Mouse (Mus musculus): ENCODE results near the gene AI597479.

Gene AI597479

GRCm38 (mm10) chr1:43098031-43098984 is at the start of gene AI597479, which contains the start of gene Tgfbrap1:
Gene AI597479, plus strand, starts transcription at chr1:43098710.
Gene Tgfbrap1, minus strand, starts transcription at chr1:43098637.
- H3K4me1 ChIP-seq (replicated peaks; ENCODE audit: low read depth, low read length): peaks cover 33% of the 10 kb centered on the region
- peak within 1 kb of the TSS; percentile 99 for H3K4me3 ChIP-seq (replicated peaks; ENCODE audit: low read length)
- H3K36me3 ChIP-seq (ENCODE audit: insufficient read depth, low read length): peaks cover 25% of the 10 kb centered on the region
- H3K9me3 ChIP-seq (ENCODE audit: low read length): no peaks in the 10 kb centered on the region
- H3K27me3 ChIP-seq (ENCODE audit: insufficient read depth, low read length): no peaks in the 10 kb centered on the region
- TF ChIP-seq NANOG (IDR thresholded peaks at IDR 0.05; ENCODE audit: borderline replicate concordance, low read length) (no peak), POU5F1 (IDR thresholded peaks at IDR 0.05; ENCODE audit: borderline replicate concordance, low read length) (no peak), CTCF (conservative IDR thresholded peaks at IDR 0.05; ENCODE audit: low read length) (no peak)

- TF ChIP-seq NANOG (IDR thresholded peaks at IDR 0.05; ENCODE audit: borderline replicate concordance, low read length): no peak
- no peak for TF ChIP-seq POU5F1 (IDR thresholded peaks at IDR 0.05; ENCODE audit: borderline replicate concordance, low read length)
- no peak for TF ChIP-seq CTCF (conservative IDR thresholded peaks at IDR 0.05; ENCODE audit: low read length)
- H3K36me3 ChIP-seq (ENCODE audit: insufficient read depth, low read length): peaks cover 23% of the 10 kb centered on the region
- H3K27me3 ChIP-seq (ENCODE audit: insufficient read depth, low read length): no peaks in the 10 kb centered on the region
- H3K9me3 ChIP-seq (ENCODE audit: low read length): no peaks in the 10 kb centered on the region
- no peak overlapping the region for H3K4me3 ChIP-seq (replicated peaks; ENCODE audit: low read length)
- peaks cover 12% of the 10 kb centered on the region for H3K4me1 ChIP-seq (replicated peaks; ENCODE audit: low read depth, low read length)
Measured at GRCm38 (mm10) chr1:43051903-43052302, 46.6 kb upstream of the AI597479 start.

- no peaks in the 10 kb centered on the region for H3K27me3 ChIP-seq (ENCODE audit: insufficient read depth, low read length)
- no peak for TF ChIP-seq POU5F1 (IDR thresholded peaks at IDR 0.05; ENCODE audit: borderline replicate concordance, low read length)
- peak; percentile 72 for TF ChIP-seq CTCF (conservative IDR thresholded peaks at IDR 0.05; ENCODE audit: low read length)
- TF ChIP-seq NANOG (IDR thresholded peaks at IDR 0.05; ENCODE audit: borderline replicate concordance, low read length): no peak
- H3K9me3 ChIP-seq (ENCODE audit: low read length): no peaks in the 10 kb centered on the region
- H3K4me1 ChIP-seq (replicated peaks; ENCODE audit: low read depth, low read length): peaks cover 6% of the 10 kb centered on the region
- H3K4me3 ChIP-seq (replicated peaks; ENCODE audit: low read length): no peak overlapping the region
- peaks cover 11% of the 10 kb centered on the region for H3K36me3 ChIP-seq (ENCODE audit: insufficient read depth, low read length)
Measured at GRCm38 (mm10) chr1:43065615-43066310, 32.7 kb upstream of the AI597479 start.

- Histone ChIP-seq H3K4me1 (replicated peaks; ENCODE audit: low read depth, low read length) (peaks cover 13% of the 10 kb centered on the region), H3K36me3 (ENCODE audit: insufficient read depth, low read length) (peaks cover 11% of the 10 kb centered on the region), H3K27me3 (ENCODE audit: insufficient read depth, low read length) (no peaks in the 10 kb centered on the region), H3K4me3 (replicated peaks; ENCODE audit: low read length) (no peak overlapping the region), H3K9me3 (ENCODE audit: low read length) (no peaks in the 10 kb centered on the region)
- TF ChIP-seq POU5F1 (IDR thresholded peaks at IDR 0.05; ENCODE audit: borderline replicate concordance, low read length): no peak
- no peak for TF ChIP-seq CTCF (conservative IDR thresholded peaks at IDR 0.05; ENCODE audit: low read length)
- no peak for TF ChIP-seq NANOG (IDR thresholded peaks at IDR 0.05; ENCODE audit: borderline replicate concordance, low read length)
Measured at GRCm38 (mm10) chr1:43066573-43066972, 31.9 kb upstream of the AI597479 start.

GRCm38 (mm10) chr1:43067551-43067950 is 31.0 kb upstream of the AI597479 start:
- H3K9me3 ChIP-seq (ENCODE audit: low read length): no peaks in the 10 kb centered on the region
- peaks cover 11% of the 10 kb centered on the region for H3K36me3 ChIP-seq (ENCODE audit: insufficient read depth, low read length)
- TF ChIP-seq NANOG (IDR thresholded peaks at IDR 0.05; ENCODE audit: borderline replicate concordance, low read length): no peak
- TF ChIP-seq CTCF (conservative IDR thresholded peaks at IDR 0.05; ENCODE audit: low read length): no peak
- no peak for TF ChIP-seq POU5F1 (IDR thresholded peaks at IDR 0.05; ENCODE audit: borderline replicate concordance, low read length)

GRCm38 (mm10) chr1:43070726-43071125 is 27.8 kb upstream of the AI597479 start:
- Histone ChIP-seq H3K36me3 (ENCODE audit: insufficient read depth, low read length) (peaks cover 16% of the 10 kb centered on the region), H3K4me1 (replicated peaks; ENCODE audit: low read depth, low read length) (peaks cover 13% of the 10 kb centered on the region), H3K4me3 (replicated peaks; ENCODE audit: low read length) (no peak overlapping the region), H3K9me3 (ENCODE audit: low read length) (no peaks in the 10 kb centered on the region), H3K27me3 (ENCODE audit: insufficient read depth, low read length) (no peaks in the 10 kb centered on the region)
- no peak for TF ChIP-seq CTCF (conservative IDR thresholded peaks at IDR 0.05; ENCODE audit: low read length)
- TF ChIP-seq NANOG (IDR thresholded peaks at IDR 0.05; ENCODE audit: borderline replicate concordance, low read length): no peak
- no peak for TF ChIP-seq POU5F1 (IDR thresholded peaks at IDR 0.05; ENCODE audit: borderline replicate concordance, low read length)

More at GRCm38 (mm10) chr1:43067551-43067950, 31.0 kb upstream of the AI597479 start:
- Histone ChIP-seq H3K4me1 (replicated peaks; ENCODE audit: low read depth, low read length) (peaks cover 13% of the 10 kb centered on the region), H3K27me3 (ENCODE audit: insufficient read depth, low read length) (no peaks in the 10 kb centered on the region), H3K4me3 (replicated peaks; ENCODE audit: low read length) (no peak overlapping the region)

GRCm38 (mm10) chr1:43072028-43072427 is 26.5 kb upstream of the AI597479 start:
- no peaks in the 10 kb centered on the region for H3K9me3 ChIP-seq (ENCODE audit: low read length)
- peaks cover 13% of the 10 kb centered on the region for H3K4me1 ChIP-seq (replicated peaks; ENCODE audit: low read depth, low read length)
- TF ChIP-seq NANOG (IDR thresholded peaks at IDR 0.05; ENCODE audit: borderline replicate concordance, low read length) (no peak), CTCF (conservative IDR thresholded peaks at IDR 0.05; ENCODE audit: low read length) (no peak), POU5F1 (IDR thresholded peaks at IDR 0.05; ENCODE audit: borderline replicate concordance, low read length) (no peak)
- H3K36me3 ChIP-seq (ENCODE audit: insufficient read depth, low read length): peaks cover 18% of the 10 kb centered on the region
- H3K27me3 ChIP-seq (ENCODE audit: insufficient read depth, low read length): no peaks in the 10 kb centered on the region
- no peak overlapping the region for H3K4me3 ChIP-seq (replicated peaks; ENCODE audit: low read length)

- H3K9me3 ChIP-seq (ENCODE audit: low read length): no peaks in the 10 kb centered on the region
- no peak for TF ChIP-seq POU5F1 (IDR thresholded peaks at IDR 0.05; ENCODE audit: borderline replicate concordance, low read length)
- no peak for TF ChIP-seq CTCF (conservative IDR thresholded peaks at IDR 0.05; ENCODE audit: low read length)
- TF ChIP-seq NANOG (IDR thresholded peaks at IDR 0.05; ENCODE audit: borderline replicate concordance, low read length): no peak
Measured at GRCm38 (mm10) chr1:43072561-43072960, 25.9 kb upstream of the AI597479 start.

More at GRCm38 (mm10) chr1:43072561-43072960, 25.9 kb upstream of the AI597479 start:
- H3K4me3 ChIP-seq (replicated peaks; ENCODE audit: low read length): no peak overlapping the region
- H3K4me1 ChIP-seq (replicated peaks; ENCODE audit: low read depth, low read length): peaks cover 13% of the 10 kb centered on the region
- H3K36me3 ChIP-seq (ENCODE audit: insufficient read depth, low read length): peaks cover 13% of the 10 kb centered on the region
- no peaks in the 10 kb centered on the region for H3K27me3 ChIP-seq (ENCODE audit: insufficient read depth, low read length)
